Mouse (Mus musculus) embryonic facial prominence, embryonic 14.5 days (tissue): ENCODE data around the gene Tacr2. TPM values are rescaled to one million over a fixed set of nuclear protein-coding genes. Genes with fewer than 3 reads are reported as not detected.

Experiments
- ATAC-seq: fragments of 200-750 bp; cut with Nextera tagmentation; 2 replicates; pipeline ENCODE4 v1.8.0; 2017; ENCODE audit warnings: low read depth, moderate number of reproducible peaks, moderate TSS enrichment
- DNase-seq: peaks from one replicate; pipeline ENCODE4 v3.0.0-alpha.2; 2015; ENCODE audit warnings: low spot score
- H3K27ac ChIP-seq: fragments of 300-500 bp; sonication (generic); replicated peaks from 2 replicates; pipeline ENCODE4 v1.5.1; 2014; ENCODE audit warnings: low read depth, mild to moderate bottlenecking, low read length, moderate library complexity
- H3K27me3 ChIP-seq: fragments of 300-500 bp; sonication (generic); replicated peaks from 2 replicates; pipeline ENCODE4 v1.6.1; 2014; ENCODE audit warnings: low read length; ENCODE audit not compliant: control insufficient read depth, insufficient read depth
- H3K36me3 ChIP-seq: fragments of 300-500 bp; sonication (generic); 2 replicates; pipeline ENCODE4 v1.6.1; 2014; ENCODE audit warnings: low read length, mixed read lengths; ENCODE audit not compliant: control insufficient read depth, insufficient read depth
- H3K4me1 ChIP-seq: fragments of 300-500 bp; sonication (generic); 2 replicates; pipeline ENCODE4 v1.6.1; 2014; ENCODE audit warnings: antibody characterized with exemption, low read length; ENCODE audit not compliant: control insufficient read depth, insufficient read depth
- H3K4me2 ChIP-seq: fragments of 300-500 bp; sonication (generic); 2 replicates; pipeline ENCODE4 v1.6.1; 2014; ENCODE audit warnings: low read depth, mild to moderate bottlenecking, low read length, moderate library complexity, mixed read lengths
- H3K4me3 ChIP-seq: fragments of 300-500 bp; sonication (generic); 2 replicates; pipeline ENCODE4 v1.5.1; 2014; ENCODE audit warnings: low read depth, mild to moderate bottlenecking, low read length
- H3K9ac ChIP-seq: fragments of 300-500 bp; sonication (generic); 2 replicates; pipeline ENCODE4 v1.6.1; 2014; ENCODE audit warnings: low read depth, mild to moderate bottlenecking, low read length, moderate library complexity, mixed read lengths
- H3K9me3 ChIP-seq: fragments of 300-500 bp; sonication (generic); 2 replicates; pipeline ENCODE4 v1.6.1; 2016; ENCODE audit warnings: low read length; ENCODE audit not compliant: control insufficient read depth
- WGBS: fragments of 180-500 bp; shearing (Covaris S2); extraction: QIAGEN DNeasy Blood & Tissue Kit; methylation state at CpG from one replicate; pipeline ENCODE4 v1.1.7; 2014; 5-methylcytosine and 5-hydroxymethylcytosine counted together
- polyA plus RNA-seq: library from polyadenylated mRNA; unstranded; fragments of >200 nt; fragmentation: Nextera tagmentation; extraction: Ambion mirVana; gene quantifications from 2 replicates; pipeline ENCODE4 v1.2.1, GENCODE M21; 2014

Gene Tacr2
- polyA plus RNA-seq, 1 experiment from 2014 or later: not detected

- Histone ChIP-seq H3K4me3 (no peak overlapping the region), H3K4me1 (no peaks in the 10 kb centered on the region), H3K9ac (no peak overlapping the region)
Measured at GRCm38 (mm10) chr10:62218044-62218788, 34.0 kb upstream of the Tacr2 start.

GRCm38 (mm10) chr10:62218789-62219172 lies 33.5 kb upstream of the Tacr2 start:
- no peak for ATAC-seq
- no peaks in the 10 kb centered on the region for H3K4me1 ChIP-seq
- no peak overlapping the region; the same call in 1 of the 2 replicates for H3K27ac ChIP-seq
- H3K9ac ChIP-seq: no peak overlapping the region
- H3K36me3 ChIP-seq: no peaks in the 10 kb centered on the region
- no peak overlapping the region for H3K4me3 ChIP-seq
- no peaks in the 10 kb centered on the region for H3K27me3 ChIP-seq
- H3K4me2 ChIP-seq: no peak overlapping the region
- DNase-seq: no peak
- H3K9me3 ChIP-seq: no peaks in the 10 kb centered on the region
- 64% methylated on average over 7 of the region's 7 CpGs for WGBS

More at GRCm38 (mm10) chr10:62218044-62218788, 34.0 kb upstream of the Tacr2 start:
- DNase-seq: no peak
- Histone ChIP-seq H3K4me2 (no peak overlapping the region), H3K27ac (no peak overlapping the region), H3K9me3 (no peaks in the 10 kb centered on the region), H3K27me3 (no peaks in the 10 kb centered on the region), H3K36me3 (no peaks in the 10 kb centered on the region)
- WGBS: 85% methylated on average over 19 of the region's 19 CpGs
- no peak for ATAC-seq

- H3K4me1 ChIP-seq: no peaks in the 10 kb centered on the region
- H3K4me2 ChIP-seq: no peak overlapping the region
- H3K4me3 ChIP-seq: no peak overlapping the region
- no peak overlapping the region for H3K9ac ChIP-seq
- H3K9me3 ChIP-seq: no peaks in the 10 kb centered on the region
- 76% methylated on average over 8 of the region's 8 CpGs for WGBS
- ATAC-seq (no peak), DNase-seq (no peak)
- no peaks in the 10 kb centered on the region for H3K27me3 ChIP-seq
- no peaks in the 10 kb centered on the region for H3K36me3 ChIP-seq
- H3K27ac ChIP-seq: no peak overlapping the region
Measured at GRCm38 (mm10) chr10:62220732-62221514, 31.3 kb upstream of the Tacr2 start.

- Histone ChIP-seq H3K36me3 (no peaks in the 10 kb centered on the region), H3K27me3 (no peaks in the 10 kb centered on the region), H3K9ac (no peak overlapping the region), H3K27ac (no peak overlapping the region), H3K4me1 (no peaks in the 10 kb centered on the region), H3K4me3 (no peak overlapping the region), H3K9me3 (no peaks in the 10 kb centered on the region), H3K4me2 (no peak overlapping the region)
- no peak for DNase-seq
- WGBS: 90% methylated on average over 2 of the region's 2 CpGs
- ATAC-seq: no peak
Measured at GRCm38 (mm10) chr10:62221647-62222046, 30.6 kb upstream of the Tacr2 start.

GRCm38 (mm10) chr10:62222777-62223176 lies 29.5 kb upstream of the Tacr2 start:
- Histone ChIP-seq H3K9ac (no peak overlapping the region), H3K9me3 (no peaks in the 10 kb centered on the region), H3K27ac (no peak overlapping the region), H3K36me3 (no peaks in the 10 kb centered on the region), H3K4me2 (no peak overlapping the region), H3K27me3 (no peaks in the 10 kb centered on the region), H3K4me1 (no peaks in the 10 kb centered on the region), H3K4me3 (no peak overlapping the region)
- peak; percentile 77; the same call in 1 of the 2 replicates for ATAC-seq
- 60% methylated on average over 17 of the region's 17 CpGs for WGBS
- peak; percentile 59 for DNase-seq

GRCm38 (mm10) chr10:62224231-62224630 lies 28.0 kb upstream of the Tacr2 start:
- DNase-seq: no peak
- no peak overlapping the region for H3K4me3 ChIP-seq
- H3K4me1 ChIP-seq: no peaks in the 10 kb centered on the region
- no peaks in the 10 kb centered on the region for H3K9me3 ChIP-seq
- H3K9ac ChIP-seq: no peak overlapping the region
- no peak overlapping the region for H3K27ac ChIP-seq
- ATAC-seq: no peak
- no peaks in the 10 kb centered on the region for H3K36me3 ChIP-seq
- no peak overlapping the region for H3K4me2 ChIP-seq
- 52% methylated on average over 6 of the region's 6 CpGs for WGBS
- H3K27me3 ChIP-seq: no peaks in the 10 kb centered on the region

- no peak for ATAC-seq
Measured at GRCm38 (mm10) chr10:62225839-62226238, 26.4 kb upstream of the Tacr2 start.

GRCm38 (mm10) chr10:62228126-62228525 lies 24.1 kb upstream of the Tacr2 start:
- H3K36me3 ChIP-seq: no peaks in the 10 kb centered on the region
- H3K27me3 ChIP-seq: no peaks in the 10 kb centered on the region
- H3K9me3 ChIP-seq: no peaks in the 10 kb centered on the region
- H3K4me1 ChIP-seq: peaks cover 3% of the 10 kb centered on the region; the same call in 1 of the 2 replicates
- DNase-seq (no peak), ATAC-seq (no peak)
- 50% methylated on average over 6 of the region's 6 CpGs for WGBS
- H3K4me3 ChIP-seq: no peak overlapping the region
- H3K9ac ChIP-seq: no peak overlapping the region
- H3K4me2 ChIP-seq: no peak overlapping the region
- no peak overlapping the region for H3K27ac ChIP-seq

More at GRCm38 (mm10) chr10:62225839-62226238, 26.4 kb upstream of the Tacr2 start:
- no peak overlapping the region for H3K27ac ChIP-seq
- no peaks in the 10 kb centered on the region for H3K27me3 ChIP-seq
- H3K36me3 ChIP-seq: no peaks in the 10 kb centered on the region
- H3K9me3 ChIP-seq: no peaks in the 10 kb centered on the region
- H3K4me1 ChIP-seq: peaks cover 3% of the 10 kb centered on the region; the same call in 1 of the 2 replicates
- no peak overlapping the region for H3K9ac ChIP-seq
- no peak overlapping the region for H3K4me2 ChIP-seq
- H3K4me3 ChIP-seq: no peak overlapping the region
- 52% methylated on average over 7 of the region's 7 CpGs for WGBS
- no peak for DNase-seq
